Mouse (Mus musculus) T-cell, adult 2 months (primary cell): ENCODE measurements around the gene Clta.
"Not testable (repeated sequence)": the region's sequence is repeated elsewhere in the genome, so short reads cannot be mapped to it uniquely, and the experiment has no call there.

Source experiments
- DNase-seq: peaks from one replicate; pipeline ENCODE4 v3.0.0; 2022; ENCODE audit warnings: low spot score

Gene Clta

GRCm38 (mm10) chr4:44024241-44024640, 20.0 kb downstream of the Clta start:
- DNase-seq, result no peak

- no peak for DNase-seq
Measured at GRCm38 (mm10) chr4:44025570-44025969, 21.3 kb downstream of the Clta start.

GRCm38 (mm10) chr4:44028303-44029135, 24.3 kb downstream of the Clta start:
- no peak for DNase-seq

- DNase-seq, result no peak
Measured at GRCm38 (mm10) chr4:44029661-44030066, 25.4 kb downstream of the Clta start.

GRCm38 (mm10) chr4:44031521-44031920, 27.3 kb downstream of the Clta start:
- DNase-seq, result no peak

GRCm38 (mm10) chr4:44036455-44036854, 32.2 kb downstream of the Clta start:
- no peak for DNase-seq

- no peak for DNase-seq
Measured at GRCm38 (mm10) chr4:44040802-44041201, 36.5 kb downstream of the Clta start.

- DNase-seq, result no peak
Measured at GRCm38 (mm10) chr4:44042429-44042828, 38.2 kb downstream of the Clta start.

GRCm38 (mm10) chr4:44043182-44043581, 38.9 kb downstream of the Clta start:
- DNase-seq, result not testable (repeated sequence)

- DNase-seq, result peak; percentile 45
Measured at GRCm38 (mm10) chr4:44044685-44045356, 40.6 kb downstream of the Clta start.

- no peak for DNase-seq
Measured at GRCm38 (mm10) chr4:44046066-44046465, 41.8 kb downstream of the Clta start.

- DNase-seq, result no peak
Measured at GRCm38 (mm10) chr4:44049812-44050211, 45.6 kb downstream of the Clta start.

GRCm38 (mm10) chr4:44059674-44060073, 55.4 kb downstream of the Clta start:
- peak; percentile 86 for DNase-seq

GRCm38 (mm10) chr4:44062062-44062461, 57.8 kb downstream of the Clta start:
- DNase-seq, result no peak

GRCm38 (mm10) chr4:44062816-44063215, 58.6 kb downstream of the Clta start:
- DNase-seq, result no peak

- peak; percentile 91 for DNase-seq
Measured at GRCm38 (mm10) chr4:44065355-44066025, 61.2 kb downstream of the Clta start.

GRCm38 (mm10) chr4:44066891-44067290, 62.6 kb downstream of the Clta start:
- no peak for DNase-seq

- no peak for DNase-seq
Measured at GRCm38 (mm10) chr4:44068736-44069135, 64.5 kb downstream of the Clta start.

GRCm38 (mm10) chr4:44069411-44069810, 65.2 kb downstream of the Clta start:
- no peak for DNase-seq

- no peak for DNase-seq
Measured at GRCm38 (mm10) chr4:44070641-44071040, 66.4 kb downstream of the Clta start.

- no peak for DNase-seq
Measured at GRCm38 (mm10) chr4:44071741-44072145, 67.5 kb downstream of the Clta start.

GRCm38 (mm10) chr4:44072146-44072872, 68.1 kb downstream of the Clta start:
- DNase-seq, result peak; percentile 86
